Mouse (Mus musculus): ENCODE data around the gene Mllt11.
A peak's percentile ranks its signal among the peaks of the same experiment; 100 is the strongest.
"Not testable (repeated sequence)": the region's sequence is repeated elsewhere in the genome, so short reads cannot be mapped to it uniquely, and the experiment has no call there.

Gene Mllt11

DNA sequence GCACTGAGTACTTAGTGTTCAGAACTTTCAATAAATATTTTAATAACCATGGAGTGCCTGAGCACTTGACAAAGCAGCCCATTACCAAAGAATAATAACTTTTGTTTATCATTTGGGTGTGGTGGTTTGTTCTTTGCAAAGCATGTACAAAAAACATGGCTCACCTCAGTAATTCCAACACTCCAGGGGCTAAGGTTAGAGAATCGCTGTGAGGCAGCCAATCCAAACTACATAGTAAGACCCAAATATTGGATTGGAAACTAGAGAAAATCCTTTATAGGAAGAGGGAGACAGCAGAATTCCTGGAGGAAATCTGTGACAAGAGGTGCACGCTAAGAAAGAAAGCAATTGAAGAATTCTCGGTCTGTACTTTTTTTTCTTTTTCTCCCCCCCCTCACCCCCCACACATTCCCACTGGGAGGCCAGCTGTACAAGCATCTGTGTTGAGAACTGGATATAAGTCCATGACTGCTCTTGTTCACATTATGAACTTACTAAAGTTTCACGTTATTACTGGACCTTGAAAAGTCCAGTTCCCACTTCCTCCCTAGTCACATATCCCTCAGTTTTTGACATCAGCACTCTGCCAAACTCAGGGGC is 15.2 kb downstream of the Mllt11 start:
- DNase-seq: no peak

DNA sequence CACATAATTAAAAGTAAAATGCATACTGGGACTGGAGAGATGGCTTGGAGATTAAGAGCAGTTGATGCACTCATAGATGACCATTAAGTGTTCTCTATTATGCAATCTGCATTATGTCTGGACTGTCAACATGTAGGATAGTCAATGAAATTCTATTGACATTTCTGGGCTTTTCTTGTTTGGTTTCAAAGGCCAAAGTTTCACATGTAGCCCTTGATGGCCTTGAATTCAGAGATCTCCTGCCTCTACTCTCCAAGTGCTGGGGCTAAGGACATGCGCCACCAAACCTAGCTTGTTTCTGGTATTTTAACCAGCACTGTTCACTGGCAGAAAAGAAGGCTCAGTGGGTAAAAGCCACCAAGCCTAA is 18.4 kb downstream of the Mllt11 start:
- DNase-seq: no peak

DNA sequence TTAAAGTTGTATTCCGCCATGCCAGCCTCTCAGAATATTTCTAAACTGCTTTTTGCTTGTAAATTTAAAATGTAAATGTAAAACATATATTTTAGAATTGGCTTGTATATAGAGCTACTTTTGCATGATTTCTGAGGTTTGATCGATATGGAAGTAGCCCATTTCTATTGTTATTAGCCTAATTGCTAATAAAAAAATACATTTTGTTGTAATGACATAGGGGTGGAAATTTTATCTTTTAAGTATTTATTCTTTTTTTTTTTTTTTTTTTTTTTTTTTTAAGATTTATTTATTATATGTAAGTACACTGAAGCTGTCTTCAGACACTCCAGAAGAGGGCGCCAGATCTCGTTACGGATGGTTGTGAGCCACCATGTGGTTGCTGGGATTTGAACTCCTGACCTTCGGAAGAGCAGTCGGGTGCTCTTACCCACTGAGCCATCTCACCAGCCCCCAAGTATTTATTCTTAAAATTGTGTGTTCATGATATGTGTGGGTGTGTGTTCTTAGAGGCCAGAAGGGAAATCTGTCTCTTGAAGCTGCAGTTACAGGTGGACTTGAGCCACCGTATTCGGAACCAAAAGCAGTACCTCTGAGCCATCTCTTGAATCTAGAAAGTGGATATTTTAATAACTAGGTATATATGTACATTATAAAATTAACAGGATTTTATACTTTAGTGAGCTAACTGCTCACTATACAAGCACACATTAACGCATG is 18.9 kb downstream of the Mllt11 start:
- DNase-seq: not testable (repeated sequence)

GRCm38 (mm10) chr3:95210585-95210984 is 21.4 kb downstream of the Mllt11 start:
- peak; percentile 38 to 56 for DNase-seq

DNA sequence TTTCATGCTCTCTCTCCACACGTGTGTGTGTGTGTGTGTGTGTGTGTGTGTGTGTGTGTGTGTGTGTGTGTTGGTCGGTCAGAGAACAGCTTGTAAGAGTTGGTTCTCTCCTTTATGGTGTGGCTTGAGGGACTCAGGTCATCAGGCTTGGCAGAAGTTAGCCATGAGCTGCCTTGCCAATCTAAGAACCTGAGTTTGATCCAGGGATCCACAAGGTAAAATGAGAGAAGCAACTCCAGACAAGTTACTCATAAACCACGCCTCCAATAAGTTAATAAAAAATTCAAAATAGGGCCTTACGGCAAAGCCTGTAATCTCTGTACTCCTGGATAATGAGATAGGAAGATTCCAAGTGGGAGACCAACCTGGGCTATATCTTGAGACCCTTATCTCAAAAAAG is 23.7 kb downstream of the Mllt11 start:
- DNase-seq: no peak

GRCm38 (mm10) chr3:95203880-95204279 is 28.1 kb downstream of the Mllt11 start:
- no peak for DNase-seq

GRCm38 (mm10) chr3:95200562-95200961 is 31.4 kb downstream of the Mllt11 start:
- DNase-seq: no peak

DNA sequence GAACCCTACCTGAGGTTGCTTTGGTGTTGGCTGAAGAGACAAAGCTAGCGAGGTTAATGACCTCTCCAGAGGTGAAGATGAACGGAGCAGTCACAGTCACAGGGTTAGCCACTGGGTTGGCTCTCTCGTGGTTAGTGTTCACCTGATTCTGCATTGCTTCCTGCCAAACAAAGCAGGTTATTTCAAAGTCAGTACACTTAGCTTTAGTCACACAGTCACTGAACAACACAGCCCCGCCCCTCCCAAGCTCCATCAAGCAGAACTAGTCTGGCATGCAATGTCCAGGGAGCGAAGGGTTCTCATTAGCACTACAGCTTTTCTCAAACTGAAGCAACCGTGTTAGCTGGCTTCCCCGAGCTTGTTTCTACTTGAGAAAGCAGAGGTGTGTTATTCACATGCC is 31.8 kb downstream of the Mllt11 start:
- DNase-seq: no peak

- no peak for DNase-seq
These were observed 32.9 kb downstream of the Mllt11 start for GRCm38 (mm10) chr3:95199101-95199500.

DNA sequence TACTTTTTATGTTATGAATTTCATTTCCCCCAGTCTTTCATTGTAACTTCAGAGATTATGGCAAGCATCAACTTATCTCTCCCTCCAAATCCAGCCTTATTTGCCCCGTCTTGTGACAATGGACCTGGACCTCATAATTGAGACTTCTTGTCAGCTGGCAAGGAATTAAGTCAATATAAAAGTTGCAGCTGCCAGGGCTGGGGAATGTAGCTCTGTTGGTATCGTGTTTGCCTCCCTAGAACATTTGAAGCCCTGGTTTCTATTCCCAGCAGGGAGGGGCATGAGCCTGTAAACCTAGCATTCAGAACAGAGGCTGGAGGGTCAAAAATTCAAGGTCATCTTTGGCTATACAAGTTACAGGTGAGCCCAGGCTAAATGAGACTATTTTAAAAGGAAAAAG is 36.2 kb downstream of the Mllt11 start:
- no peak for DNase-seq

DNA sequence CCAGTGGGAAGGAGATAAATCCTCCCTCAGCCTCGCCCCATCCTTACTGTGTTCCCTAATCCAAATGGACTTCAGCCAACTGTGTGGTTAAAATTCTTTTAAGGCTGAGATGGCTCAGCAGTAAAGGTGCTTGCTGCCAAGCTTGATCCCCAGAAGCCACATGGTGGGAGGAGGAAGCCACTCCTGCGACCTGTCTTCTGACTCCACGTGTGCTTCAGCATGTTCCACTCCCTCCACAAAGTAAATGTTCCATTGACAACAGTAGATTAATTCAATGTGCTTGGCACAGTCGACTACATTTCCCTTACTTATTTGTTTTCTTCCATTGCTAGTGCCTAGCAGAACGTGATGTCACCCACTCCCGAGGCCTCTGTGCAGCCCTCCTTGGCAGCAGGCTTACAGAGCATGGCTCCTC is 37.2 kb downstream of the Mllt11 start:
- no peak for DNase-seq

- DNase-seq: no peak
These were observed 45.1 kb downstream of the Mllt11 start for GRCm38 (mm10) chr3:95186888-95187287.

DNA sequence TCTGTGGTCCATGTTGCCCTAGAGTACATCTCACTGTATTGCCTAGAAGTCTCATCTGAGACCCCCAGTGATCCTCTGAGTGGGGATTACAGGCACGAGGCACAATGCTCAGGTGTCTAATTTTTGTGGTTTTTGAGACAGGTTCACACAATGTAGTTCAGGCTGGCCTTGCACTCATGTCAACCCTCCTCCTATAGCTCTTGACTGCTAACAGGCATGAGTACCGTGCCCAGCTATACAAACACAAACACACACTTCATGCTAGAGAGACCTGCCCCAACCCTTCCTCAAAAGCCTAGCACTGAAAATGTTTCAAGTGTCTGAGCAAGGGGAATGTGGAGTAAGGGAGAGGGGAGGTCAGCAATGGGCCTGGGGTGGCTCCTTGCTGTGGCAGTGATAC is 45.9 kb downstream of the Mllt11 start:
- no peak for DNase-seq

- DNase-seq: no peak
These were observed 47.0 kb downstream of the Mllt11 start for GRCm38 (mm10) chr3:95184796-95185577.

GRCm38 (mm10) chr3:95181841-95182240 is 50.1 kb downstream of the Mllt11 start:
- no peak for DNase-seq

- DNase-seq: no peak
These were observed 52.1 kb downstream of the Mllt11 start for GRCm38 (mm10) chr3:95179890-95180289.

- no peak for DNase-seq
These were observed 53.0 kb downstream of the Mllt11 start for GRCm38 (mm10) chr3:95178948-95179347.

DNA sequence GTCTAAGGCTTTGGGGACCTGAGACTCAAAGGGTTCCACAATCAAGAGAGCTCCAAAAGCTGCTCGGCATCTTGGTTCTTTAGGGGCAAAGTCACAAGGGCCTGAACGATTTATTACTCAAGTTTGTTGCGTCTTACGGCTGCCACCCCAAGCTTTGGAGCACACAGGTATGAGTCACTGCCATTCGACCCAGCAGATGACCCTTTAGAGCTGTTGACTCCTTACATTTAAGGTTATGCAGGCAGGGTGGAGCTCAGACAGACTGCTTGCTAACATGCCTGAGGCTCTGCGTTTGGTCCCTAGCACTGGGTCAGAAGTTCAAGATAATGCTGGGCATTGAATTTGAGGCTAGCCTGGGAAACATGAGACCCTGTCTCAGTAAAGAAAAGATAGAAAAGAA is 54.4 kb downstream of the Mllt11 start:
- no peak for DNase-seq

DNA sequence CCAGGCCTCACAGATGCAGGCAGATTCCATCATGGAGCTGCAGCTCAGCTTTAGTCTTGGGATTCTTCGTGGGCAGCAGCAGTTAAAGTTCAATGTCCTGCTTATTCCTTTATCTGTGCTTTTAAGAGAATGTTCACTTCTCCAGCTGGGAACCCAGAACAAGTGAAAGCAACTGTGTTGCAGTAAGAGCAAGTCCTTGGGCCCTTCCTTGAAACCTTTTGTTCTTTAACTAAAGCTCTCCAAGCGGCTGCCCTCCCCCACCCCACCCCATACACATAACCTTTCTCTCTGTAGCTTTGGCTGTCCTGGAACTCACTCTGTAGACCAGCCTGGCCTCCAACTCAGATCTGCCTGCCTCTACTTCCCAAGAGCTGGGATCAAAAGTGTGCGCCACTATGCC is 55.5 kb downstream of the Mllt11 start:
- no peak for DNase-seq

GRCm38 (mm10) chr3:95174011-95174592 is 57.9 kb downstream of the Mllt11 start:
- peak; percentile 62 to 67 for DNase-seq

DNA sequence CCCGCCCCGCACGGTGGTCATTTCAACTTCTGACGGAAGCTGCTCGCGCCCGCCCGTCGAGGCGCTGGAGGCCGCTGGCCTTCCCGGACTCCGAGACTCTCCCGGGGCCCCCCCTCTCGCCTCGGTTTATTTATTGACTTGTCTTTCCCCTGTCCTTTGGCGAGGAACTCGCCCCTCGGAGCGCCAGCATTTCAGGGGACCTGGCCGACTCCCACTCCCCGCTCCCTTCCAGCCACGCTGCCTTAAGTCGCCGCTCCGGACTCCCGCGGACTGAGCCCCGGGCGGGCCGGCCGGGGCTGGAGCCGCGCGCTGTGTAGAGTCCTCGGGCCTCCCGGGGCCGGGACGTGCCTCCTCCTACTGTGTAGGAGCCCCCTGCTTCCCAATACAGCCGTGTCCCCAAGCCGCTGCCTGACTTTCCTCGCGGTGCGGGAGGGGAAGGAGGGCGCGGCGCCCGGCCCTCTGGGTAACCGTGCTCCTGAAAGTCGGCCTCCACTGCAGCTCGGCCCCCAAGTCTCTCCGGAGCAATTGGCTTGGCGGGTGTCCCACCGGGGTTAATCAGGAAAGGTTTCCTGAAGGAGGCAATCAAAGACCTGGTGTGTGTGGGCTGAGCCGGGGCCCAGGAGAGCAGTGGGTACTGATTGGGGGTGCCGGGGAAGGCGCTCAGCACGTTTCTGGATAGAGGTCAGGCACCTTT is 58.6 kb downstream of the Mllt11 start:
- no peak for DNase-seq

GRCm38 (mm10) chr3:95172526-95173255 is 59.3 kb downstream of the Mllt11 start:
- DNase-seq: no peak

Data from thymus, adult 18-20 months (tissue).